Mouse (Mus musculus): ENCODE measurements at regions not wholly inside any gene's neighbourhood (a gene's known extent, or its start where the extent isn't known, plus 50 kb on each side); places are given as distances from the start of the nearest gene placed in this dataset.
A peak's percentile ranks its signal among the peaks of the same experiment; 100 is the strongest.

- Histone ChIP-seq H3K4me2 (no peak overlapping the region), H3K27me3 (ENCODE audit: control insufficient read depth, insufficient read depth, low read length) (no peaks in the 10 kb centered on the region), H3K9me3 (ENCODE audit: control insufficient read depth, low read length) (no peaks in the 10 kb centered on the region), H3K4me1 (ENCODE audit: control insufficient read depth, insufficient read depth, low read length) (peaks cover 4% of the 10 kb centered on the region; the same call in 1 of the 2 replicates), H3K27ac (ENCODE audit: low read depth, low read length) (no peak overlapping the region), H3K4me3 (ENCODE audit: low read depth, low read length) (no peak overlapping the region), H3K9ac (ENCODE audit: low read length) (no peak overlapping the region), H3K36me3 (ENCODE audit: control insufficient read depth, insufficient read depth, low read length) (no peaks in the 10 kb centered on the region)
- ATAC-seq (ENCODE audit: low FRiP score) (no peak), DNase-seq (ENCODE audit: low spot score, missing footprints) (no peak)
Measured at GRCm38 (mm10) chr17:72993134-72993533, 75.0 kb downstream of the Lbh start.

DNA sequence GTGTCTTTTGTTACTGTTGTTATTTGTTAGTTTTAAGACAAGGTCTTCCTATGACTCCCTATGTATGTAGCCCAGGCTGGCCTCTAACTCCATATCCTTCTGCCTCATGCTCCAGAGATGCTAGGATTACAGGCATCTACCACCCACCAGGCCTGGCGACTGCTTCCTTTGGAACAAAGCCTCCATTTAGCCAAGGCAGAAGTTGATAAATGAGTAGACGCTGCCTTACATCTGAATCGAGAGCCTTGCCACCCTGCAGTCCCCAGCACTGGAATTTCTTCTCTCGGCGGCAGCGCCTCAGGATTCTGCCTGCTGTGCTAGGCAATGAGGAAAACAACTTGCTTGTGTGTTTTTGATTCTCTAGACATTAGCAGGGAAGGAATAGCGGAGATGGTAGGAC, 75.5 kb downstream of the Lbh start:
- WGBS, result 54% methylated on average over 7 of the region's 7 CpGs
- H3K9ac ChIP-seq (ENCODE audit: low read length), result no peak overlapping the region
- no peaks in the 10 kb centered on the region for H3K9me3 ChIP-seq (ENCODE audit: control insufficient read depth, low read length)
- H3K4me3 ChIP-seq (ENCODE audit: low read depth, low read length), result no peak overlapping the region
- no peaks in the 10 kb centered on the region for H3K27me3 ChIP-seq (ENCODE audit: control insufficient read depth, insufficient read depth, low read length)
- H3K27ac ChIP-seq (ENCODE audit: low read depth, low read length), result no peak overlapping the region
- no peak for DNase-seq (ENCODE audit: low spot score, missing footprints)
- peaks cover 4% of the 10 kb centered on the region; the same call in 1 of the 2 replicates for H3K4me1 ChIP-seq (ENCODE audit: control insufficient read depth, insufficient read depth, low read length)
- no peak overlapping the region for H3K4me2 ChIP-seq
- H3K36me3 ChIP-seq (ENCODE audit: control insufficient read depth, insufficient read depth, low read length), result no peaks in the 10 kb centered on the region
- ATAC-seq (ENCODE audit: low FRiP score), result no peak

DNA sequence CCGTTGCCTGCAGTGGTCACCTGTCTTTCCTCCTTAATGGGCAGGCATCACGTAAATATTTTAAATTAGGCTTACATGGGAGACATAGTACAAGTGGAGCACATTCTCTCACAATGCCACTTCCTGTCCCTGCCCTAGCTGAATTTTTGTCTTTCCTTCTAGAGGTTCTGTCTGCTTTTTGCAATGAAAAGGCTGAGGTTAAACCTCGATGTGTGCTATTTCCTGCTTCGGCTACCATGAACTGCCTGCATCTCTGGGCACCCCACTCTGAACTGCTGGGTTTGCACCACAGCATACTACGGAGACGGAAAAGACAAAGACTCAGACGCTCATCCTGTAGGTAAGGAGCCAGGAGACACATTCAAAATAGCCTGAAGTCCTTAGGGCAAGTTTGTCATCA, 78.4 kb downstream of the Lbh start:
- DNase-seq (ENCODE audit: low spot score, missing footprints) (no peak), ATAC-seq (ENCODE audit: low FRiP score) (no peak)
- Histone ChIP-seq H3K4me2 (no peak overlapping the region), H3K36me3 (ENCODE audit: control insufficient read depth, insufficient read depth, low read length) (no peaks in the 10 kb centered on the region), H3K4me1 (ENCODE audit: control insufficient read depth, insufficient read depth, low read length) (peaks cover 4% of the 10 kb centered on the region; the same call in 1 of the 2 replicates), H3K27ac (ENCODE audit: low read depth, low read length) (no peak overlapping the region), H3K9me3 (ENCODE audit: control insufficient read depth, low read length) (no peaks in the 10 kb centered on the region), H3K9ac (ENCODE audit: low read length) (no peak overlapping the region), H3K4me3 (ENCODE audit: low read depth, low read length) (no peak overlapping the region), H3K27me3 (ENCODE audit: control insufficient read depth, insufficient read depth, low read length) (no peaks in the 10 kb centered on the region)
- 80% methylated on average over 7 of the region's 7 CpGs for WGBS

GRCm38 (mm10) chr17:72997301-72997921, 79.3 kb downstream of the Lbh start:
- Histone ChIP-seq H3K36me3 (ENCODE audit: control insufficient read depth, insufficient read depth, low read length) (no peaks in the 10 kb centered on the region), H3K4me3 (ENCODE audit: low read depth, low read length) (no peak overlapping the region), H3K4me2 (no peak overlapping the region), H3K9me3 (ENCODE audit: control insufficient read depth, low read length) (no peaks in the 10 kb centered on the region), H3K4me1 (ENCODE audit: control insufficient read depth, insufficient read depth, low read length) (peaks cover 4% of the 10 kb centered on the region; the same call in 1 of the 2 replicates), H3K27me3 (ENCODE audit: control insufficient read depth, insufficient read depth, low read length) (no peaks in the 10 kb centered on the region), H3K27ac (ENCODE audit: low read depth, low read length) (no peak overlapping the region), H3K9ac (ENCODE audit: low read length) (no peak overlapping the region)
- 20% methylated on average over 5 of the region's 5 CpGs for WGBS
- ATAC-seq (ENCODE audit: low FRiP score) (peak; percentile 19), DNase-seq (ENCODE audit: low spot score, missing footprints) (no peak)

- no peaks in the 10 kb centered on the region for H3K4me1 ChIP-seq (ENCODE audit: control insufficient read depth, insufficient read depth, low read length)
- no peak overlapping the region for H3K4me2 ChIP-seq
- ATAC-seq (ENCODE audit: low FRiP score) (no peak), DNase-seq (ENCODE audit: low spot score, missing footprints) (no peak)
- no peaks in the 10 kb centered on the region for H3K27me3 ChIP-seq (ENCODE audit: control insufficient read depth, insufficient read depth, low read length)
- no peaks in the 10 kb centered on the region for H3K36me3 ChIP-seq (ENCODE audit: control insufficient read depth, insufficient read depth, low read length)
- 91% methylated on average over 9 of the region's 9 CpGs for WGBS
- no peak overlapping the region for H3K9ac ChIP-seq (ENCODE audit: low read length)
- no peak overlapping the region for H3K4me3 ChIP-seq (ENCODE audit: low read depth, low read length)
- no peak overlapping the region for H3K27ac ChIP-seq (ENCODE audit: low read depth, low read length)
- H3K9me3 ChIP-seq (ENCODE audit: control insufficient read depth, low read length), result no peaks in the 10 kb centered on the region
Measured at GRCm38 (mm10) chr17:73005100-73005499, 87.0 kb downstream of the Lbh start.

DNA sequence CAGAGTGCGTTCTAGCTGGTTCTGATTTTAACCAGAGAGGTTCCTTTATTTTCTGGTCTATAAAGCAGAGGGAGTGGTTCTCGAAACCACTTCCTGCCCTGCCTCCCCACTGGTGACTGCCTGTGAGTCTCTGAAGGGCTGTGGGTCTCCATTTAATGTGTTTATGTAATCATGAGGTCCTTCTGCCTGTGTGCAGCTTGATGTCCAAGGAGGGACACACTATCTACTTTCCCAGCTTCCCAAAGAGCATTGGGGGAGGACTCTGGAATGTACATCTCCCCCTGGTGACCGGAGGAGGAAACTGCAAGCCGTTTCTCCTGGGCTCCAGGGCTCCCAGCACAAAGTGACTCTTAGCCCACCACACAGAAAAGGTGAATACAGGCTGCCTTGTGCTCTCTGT, 90.8 kb downstream of the Lbh start:
- no peak overlapping the region for H3K4me2 ChIP-seq
- H3K36me3 ChIP-seq (ENCODE audit: control insufficient read depth, insufficient read depth, low read length), result no peaks in the 10 kb centered on the region
- H3K4me3 ChIP-seq (ENCODE audit: low read depth, low read length), result no peak overlapping the region
- H3K4me1 ChIP-seq (ENCODE audit: control insufficient read depth, insufficient read depth, low read length), result no peaks in the 10 kb centered on the region
- no peaks in the 10 kb centered on the region for H3K27me3 ChIP-seq (ENCODE audit: control insufficient read depth, insufficient read depth, low read length)
- ATAC-seq (ENCODE audit: low FRiP score) (0 out of 2 replicates have a peak, but pooled peaks have one; percentile 16), DNase-seq (ENCODE audit: low spot score, missing footprints) (peak; percentile 90)
- H3K9ac ChIP-seq (ENCODE audit: low read length), result no peak overlapping the region
- 55% methylated on average over 4 of the region's 4 CpGs for WGBS
- no peak overlapping the region for H3K27ac ChIP-seq (ENCODE audit: low read depth, low read length)
- no peaks in the 10 kb centered on the region for H3K9me3 ChIP-seq (ENCODE audit: control insufficient read depth, low read length)

- DNase-seq (ENCODE audit: low spot score, missing footprints) (no peak), ATAC-seq (ENCODE audit: low FRiP score) (no peak)
- Histone ChIP-seq H3K27me3 (ENCODE audit: control insufficient read depth, insufficient read depth, low read length) (no peaks in the 10 kb centered on the region), H3K27ac (ENCODE audit: low read depth, low read length) (no peak overlapping the region), H3K4me3 (ENCODE audit: low read depth, low read length) (no peak overlapping the region), H3K9ac (ENCODE audit: low read length) (no peak overlapping the region), H3K4me2 (no peak overlapping the region), H3K9me3 (ENCODE audit: control insufficient read depth, low read length) (no peaks in the 10 kb centered on the region), H3K4me1 (ENCODE audit: control insufficient read depth, insufficient read depth, low read length) (no peaks in the 10 kb centered on the region), H3K36me3 (ENCODE audit: control insufficient read depth, insufficient read depth, low read length) (no peaks in the 10 kb centered on the region)
- 92% methylated on average over 4 of the region's 4 CpGs for WGBS
Measured at GRCm38 (mm10) chr17:73009962-73010361, 91.9 kb downstream of the Lbh start.

GRCm38 (mm10) chr17:73012356-73012755, 94.3 kb downstream of the Lbh start:
- H3K4me1 ChIP-seq (ENCODE audit: control insufficient read depth, insufficient read depth, low read length), result no peaks in the 10 kb centered on the region
- H3K27ac ChIP-seq (ENCODE audit: low read depth, low read length), result no peak overlapping the region
- no peak overlapping the region for H3K4me3 ChIP-seq (ENCODE audit: low read depth, low read length)
- H3K4me2 ChIP-seq, result no peak overlapping the region
- H3K27me3 ChIP-seq (ENCODE audit: control insufficient read depth, insufficient read depth, low read length), result no peaks in the 10 kb centered on the region
- no peaks in the 10 kb centered on the region for H3K9me3 ChIP-seq (ENCODE audit: control insufficient read depth, low read length)
- no peak for DNase-seq (ENCODE audit: low spot score, missing footprints)
- H3K36me3 ChIP-seq (ENCODE audit: control insufficient read depth, insufficient read depth, low read length), result no peaks in the 10 kb centered on the region
- no peak overlapping the region for H3K9ac ChIP-seq (ENCODE audit: low read length)
- ATAC-seq (ENCODE audit: low FRiP score), result no peak
- WGBS, result 46% methylated on average over 6 of the region's 6 CpGs

DNA sequence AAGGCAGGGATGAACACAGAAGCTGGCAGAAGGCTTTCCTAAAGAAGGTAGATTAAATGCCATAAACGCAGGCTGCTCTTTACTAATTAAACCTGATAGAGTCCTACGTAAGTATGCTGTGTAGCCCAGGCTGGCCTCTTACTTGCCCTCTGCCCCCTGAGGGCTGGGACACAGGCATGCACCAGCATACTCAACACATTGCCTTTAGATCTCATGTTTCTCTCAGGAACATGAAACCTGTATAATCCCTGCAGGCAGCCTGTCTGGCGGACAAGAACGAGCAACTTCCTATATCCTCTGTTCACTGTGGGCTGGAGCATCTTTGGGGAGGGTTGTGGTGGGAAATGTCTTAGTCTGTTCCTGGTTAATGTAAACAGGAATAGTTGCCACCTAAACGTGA, 94.8 kb upstream of the Lclat1 start:
- H3K4me2 ChIP-seq, result no peak overlapping the region
- H3K4me1 ChIP-seq (ENCODE audit: control insufficient read depth, insufficient read depth, low read length), result no peaks in the 10 kb centered on the region
- no peak overlapping the region for H3K9ac ChIP-seq (ENCODE audit: low read length)
- H3K27ac ChIP-seq (ENCODE audit: low read depth, low read length), result no peak overlapping the region
- no peaks in the 10 kb centered on the region for H3K9me3 ChIP-seq (ENCODE audit: control insufficient read depth, low read length)
- no peak overlapping the region for H3K4me3 ChIP-seq (ENCODE audit: low read depth, low read length)
- 66% methylated on average over 5 of the region's 5 CpGs for WGBS
- ATAC-seq (ENCODE audit: low FRiP score), result no peak
- H3K27me3 ChIP-seq (ENCODE audit: control insufficient read depth, insufficient read depth, low read length), result no peaks in the 10 kb centered on the region
- no peak for DNase-seq (ENCODE audit: low spot score, missing footprints)
- no peaks in the 10 kb centered on the region for H3K36me3 ChIP-seq (ENCODE audit: control insufficient read depth, insufficient read depth, low read length)

All from midbrain, embryonic 11.5 days (tissue).